Mouse (Mus musculus): ENCODE data around the gene 2010300C02Rik.

The 2010300C02Rik gene

DNA sequence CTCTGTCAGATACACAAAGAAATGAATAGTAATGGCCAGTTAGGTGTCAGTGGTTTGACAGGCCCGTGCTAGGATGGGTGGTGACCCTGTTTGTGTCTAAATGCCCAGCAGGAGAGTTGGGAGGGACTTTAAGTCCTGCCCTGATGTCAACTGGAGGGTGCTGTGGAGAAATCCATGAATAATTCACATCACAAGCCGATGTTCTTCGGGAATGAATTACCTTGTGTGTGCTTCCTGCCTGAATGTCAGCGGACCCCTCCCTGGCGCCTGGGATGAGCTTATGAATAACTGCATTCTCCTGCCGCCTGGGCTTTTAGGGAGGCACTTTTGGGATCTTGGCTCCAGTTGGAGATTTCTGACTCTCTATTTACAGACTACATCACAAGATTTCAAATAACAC lies 154.5 kb downstream of the 2010300C02Rik start:
- no peak for DNase-seq

DNA sequence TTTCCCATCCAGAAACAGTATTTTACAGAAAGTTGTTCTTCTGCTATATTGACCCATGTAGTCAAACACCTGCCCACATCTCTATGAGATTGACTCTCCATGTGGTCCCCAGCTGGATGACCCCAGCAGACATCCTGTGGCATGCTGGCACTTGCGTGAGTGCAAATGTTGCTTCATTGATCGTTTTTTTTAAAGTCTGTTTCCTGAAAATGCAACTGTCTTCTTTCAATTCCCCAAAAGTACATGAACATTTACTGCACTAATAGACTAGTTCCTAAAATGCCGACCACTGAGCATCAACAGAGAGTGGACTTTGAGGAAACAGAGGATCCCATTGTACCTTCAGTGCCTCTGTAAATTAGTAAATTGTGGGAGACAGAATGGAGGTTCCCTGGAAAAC lies 157.9 kb downstream of the 2010300C02Rik start:
- no peak for DNase-seq

All from kidney, adult 18-20 months (tissue).